Mouse (Mus musculus) lung, postnatal 0 days (tissue): Measurements from ENCODE around the gene Cdkal1. TPM values are rescaled to one million over a fixed set of nuclear protein-coding genes. Genes with fewer than 3 reads are reported as not detected.
A peak's percentile ranks its signal among the peaks of the same experiment; 100 is the strongest.

ENCODE experiments used
- ATAC-seq: fragments of 200-750 bp; cut with Nextera tagmentation; 2 replicates; pipeline ENCODE4 v1.8.0; 2017; ENCODE audit warnings: moderate library complexity
- DNase-seq: peaks from one replicate; pipeline ENCODE4 v3.0.0-alpha.2; 2016; ENCODE audit warnings: low spot score
- H3K27ac ChIP-seq: fragments of 300-500 bp; sonication (generic); 2 replicates; pipeline ENCODE4 v1.5.1; 2014; ENCODE audit warnings: antibody characterized with exemption, mild to moderate bottlenecking, low read length, mixed read lengths
- H3K27me3 ChIP-seq: fragments of 300-500 bp; sonication (generic); replicated peaks from 2 replicates; pipeline ENCODE4 v1.6.1; 2014; ENCODE audit warnings: low read length, mixed read lengths; ENCODE audit not compliant: insufficient read depth
- H3K36me3 ChIP-seq: fragments of 300-500 bp; sonication (generic); 2 replicates; pipeline ENCODE4 v1.6.1; 2014; ENCODE audit warnings: low read length, mixed read lengths; ENCODE audit not compliant: insufficient read depth
- H3K4me1 ChIP-seq: fragments of 300-500 bp; sonication (generic); 2 replicates; pipeline ENCODE4 v1.6.1; 2014; ENCODE audit warnings: antibody characterized with exemption, low read depth, low read length, mixed read lengths; ENCODE audit not compliant: insufficient read depth
- H3K4me2 ChIP-seq: fragments of 300-500 bp; sonication (generic); replicated peaks from 2 replicates; pipeline ENCODE4 v1.6.1; 2014; ENCODE audit warnings: low read depth, mild to moderate bottlenecking, low read length, moderate library complexity, mixed read lengths
- H3K4me3 ChIP-seq: fragments of 300-500 bp; sonication (generic); 2 replicates; pipeline ENCODE4 v1.5.1; 2014; ENCODE audit warnings: low read depth, low read length
- H3K9ac ChIP-seq: fragments of 300-500 bp; sonication (generic); replicated peaks from 2 replicates; pipeline ENCODE4 v1.6.1; 2014; ENCODE audit warnings: low read depth, mild to moderate bottlenecking
- H3K9me3 ChIP-seq: fragments of 300-500 bp; sonication (generic); 2 replicates; pipeline ENCODE4 v1.6.1; 2016; ENCODE audit warnings: low read length, mixed read lengths
- CTCF ChIP-seq: IDR thresholded peaks from 2 replicates; pipeline ENCODE4 v1.5.1; 2016; ENCODE audit warnings: antibody characterized with exemption, mild to moderate bottlenecking
- EP300 ChIP-seq: IDR thresholded peaks from 2 replicates; pipeline ENCODE4 v1.6.1; 2016; ENCODE audit warnings: antibody characterized with exemption, mild to moderate bottlenecking, control low read depth
- WGBS: fragments of 180-500 bp; shearing (Covaris S2); extraction: QIAGEN DNeasy Blood & Tissue Kit; methylation state at CpG from one replicate; pipeline ENCODE4 v1.1.7; 2014; 5-methylcytosine and 5-hydroxymethylcytosine counted together
- polyA plus RNA-seq: library from polyadenylated mRNA; unstranded; fragments of >200 nt; fragmentation: Nextera tagmentation; extraction: Ambion mirVana; gene quantifications from 2 replicates; pipeline ENCODE4 v1.2.1, GENCODE M21; 2015

The Cdkal1 gene
- polyA plus RNA-seq, 1 experiment from 2014 or later, result 14.7 TPM

DNA sequence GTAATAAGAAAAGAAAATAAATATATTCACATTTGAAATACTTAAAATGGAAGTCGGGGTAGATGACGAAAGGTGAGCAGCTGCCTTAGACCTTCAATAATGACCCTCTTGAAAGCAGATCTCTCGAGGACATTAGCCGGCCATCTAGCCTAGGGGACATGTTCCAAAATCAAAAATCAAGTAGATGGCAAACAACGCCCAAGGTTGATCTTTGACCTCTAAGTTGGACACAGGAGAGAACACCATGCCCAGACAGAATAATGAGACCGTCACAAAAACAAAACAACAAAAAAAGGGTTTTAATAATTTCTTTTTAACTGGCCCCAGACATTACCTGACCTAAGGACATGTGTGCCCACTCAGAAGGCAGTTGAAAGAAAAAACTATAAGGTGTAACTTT is 103.4 kb downstream of the Cdkal1 start:
- Histone ChIP-seq H3K4me3 (no peak overlapping the region), H3K27ac (no peak overlapping the region), H3K36me3 (no peaks in the 10 kb centered on the region), H3K4me2 (no peak overlapping the region), H3K9me3 (no peaks in the 10 kb centered on the region), H3K4me1 (no peaks in the 10 kb centered on the region), H3K27me3 (no peaks in the 10 kb centered on the region), H3K9ac (no peak overlapping the region)
- ATAC-seq (no peak), DNase-seq (no peak)
- no peak for TF ChIP-seq EP300
- TF ChIP-seq CTCF, result no peak
- WGBS, result 87% methylated on average over 6 of the region's 6 CpGs

DNA sequence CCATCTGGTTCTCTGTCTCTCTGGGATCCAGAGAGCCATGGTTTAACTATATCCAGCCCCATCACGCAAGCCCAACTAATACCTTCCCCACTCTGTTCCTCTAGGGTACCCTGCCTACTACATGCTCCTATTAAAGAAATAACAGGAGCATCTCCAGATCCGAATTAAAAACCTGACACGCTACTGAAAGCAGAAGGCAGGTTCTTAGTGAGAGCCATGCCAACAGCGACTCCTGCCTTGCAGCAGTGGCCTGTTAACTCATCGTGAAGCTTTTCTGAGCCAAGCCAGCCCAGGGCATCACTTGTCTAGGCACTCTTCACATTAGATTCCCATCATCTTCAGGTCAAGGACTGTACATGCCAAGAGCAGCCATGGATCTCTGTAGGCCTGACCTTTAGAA is 104.3 kb downstream of the Cdkal1 start:
- no peak for TF ChIP-seq EP300
- no peak overlapping the region for H3K27ac ChIP-seq
- no peak overlapping the region for H3K4me2 ChIP-seq
- H3K4me3 ChIP-seq, result no peak overlapping the region
- no peaks in the 10 kb centered on the region for H3K9me3 ChIP-seq
- H3K36me3 ChIP-seq, result no peaks in the 10 kb centered on the region
- H3K27me3 ChIP-seq, result no peaks in the 10 kb centered on the region
- WGBS, result 94% methylated on average over 5 of the region's 5 CpGs
- H3K4me1 ChIP-seq, result no peaks in the 10 kb centered on the region
- DNase-seq (no peak), ATAC-seq (no peak)
- no peak overlapping the region for H3K9ac ChIP-seq

- Histone ChIP-seq H3K9me3 (no peaks in the 10 kb centered on the region), H3K4me2 (no peak overlapping the region), H3K4me3 (no peak overlapping the region), H3K4me1 (peaks cover 3% of the 10 kb centered on the region; the same call in 1 of the 2 replicates), H3K9ac (no peak overlapping the region), H3K27me3 (no peaks in the 10 kb centered on the region), H3K36me3 (no peaks in the 10 kb centered on the region), H3K27ac (no peak overlapping the region)
- no peak for DNase-seq
- ATAC-seq, result no peak
- WGBS, result 83% methylated on average over 3 of the region's 3 CpGs
- TF ChIP-seq CTCF, result no peak
- TF ChIP-seq EP300, result no peak
These were observed 108.2 kb downstream of the Cdkal1 start for GRCm38 (mm10) chr13:29747347-29747647.

GRCm38 (mm10) chr13:29746501-29747346 is 108.8 kb downstream of the Cdkal1 start:
- Histone ChIP-seq H3K27ac (no peak overlapping the region), H3K27me3 (no peaks in the 10 kb centered on the region), H3K36me3 (no peaks in the 10 kb centered on the region), H3K4me3 (no peak overlapping the region), H3K9ac (no peak overlapping the region), H3K9me3 (no peaks in the 10 kb centered on the region), H3K4me2 (no peak overlapping the region), H3K4me1 (peaks cover 3% of the 10 kb centered on the region; the same call in 1 of the 2 replicates)
- ATAC-seq (no peak), DNase-seq (no peak)
- 56% methylated on average over 9 of the region's 9 CpGs for WGBS
- no peak for TF ChIP-seq EP300

- no peak for ATAC-seq
- no peak overlapping the region for H3K27ac ChIP-seq
- H3K4me2 ChIP-seq, result no peak overlapping the region
- DNase-seq, result no peak
- 63% methylated on average over 2 of the region's 2 CpGs for WGBS
- no peak overlapping the region for H3K9ac ChIP-seq
- no peak overlapping the region for H3K4me3 ChIP-seq
- H3K27me3 ChIP-seq, result no peaks in the 10 kb centered on the region
- H3K36me3 ChIP-seq, result no peaks in the 10 kb centered on the region
- H3K9me3 ChIP-seq, result no peaks in the 10 kb centered on the region
- TF ChIP-seq EP300 (no peak), CTCF (no peak)
- H3K4me1 ChIP-seq, result peaks cover 3% of the 10 kb centered on the region; the same call in 1 of the 2 replicates
These were observed 110.4 kb downstream of the Cdkal1 start for GRCm38 (mm10) chr13:29745073-29745472.

DNA sequence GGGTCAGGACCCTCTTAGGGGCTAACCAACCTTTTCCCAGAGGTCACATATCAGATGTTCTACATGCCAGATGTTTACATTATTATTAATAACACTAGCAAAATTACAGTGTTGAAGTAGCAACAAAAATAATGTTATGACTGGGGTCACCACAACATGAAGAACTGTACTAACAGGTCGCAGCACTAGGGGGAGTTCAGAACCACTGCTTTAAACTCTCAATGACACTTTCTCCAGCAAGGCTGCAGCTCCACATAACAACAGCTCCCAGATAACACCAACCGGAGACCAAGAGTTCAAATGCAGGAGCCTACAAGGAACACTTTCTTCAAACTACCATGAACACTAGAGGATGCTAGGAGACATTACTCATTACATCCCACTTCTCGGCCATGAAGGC is 111.3 kb downstream of the Cdkal1 start:
- Histone ChIP-seq H3K27ac (no peak overlapping the region), H3K9me3 (no peaks in the 10 kb centered on the region), H3K36me3 (no peaks in the 10 kb centered on the region), H3K4me3 (no peak overlapping the region), H3K9ac (no peak overlapping the region), H3K4me2 (no peak overlapping the region), H3K4me1 (peaks cover 3% of the 10 kb centered on the region; the same call in 1 of the 2 replicates), H3K27me3 (no peaks in the 10 kb centered on the region)
- 60% methylated on average over 3 of the region's 3 CpGs for WGBS
- peak; percentile 55 for DNase-seq
- TF ChIP-seq CTCF (peak; percentile 62), EP300 (no peak)
- ATAC-seq, result peak; percentile 53
